Mouse (Mus musculus): ENCODE data around the gene Cgrrf1. TPM values are rescaled to one million over a fixed set of nuclear protein-coding genes. Genes with fewer than 3 reads are reported as not detected.
A peak's percentile ranks its signal among the peaks of the same experiment; 100 is the strongest.

Cgrrf1 gene
- polyA plus RNA-seq (2015; fragmentation: Nextera tagmentation; extraction: Ambion mirVana), result 17.7 and 18.7 TPM in 2 replicates

- peak within 1 kb of the TSS; percentile 90 for H3K4me3 ChIP-seq (replicated peaks)
- H3K27me3 ChIP-seq, result no peaks in the 10 kb centered on the region
- H3K9me3 ChIP-seq (replicated peaks), result no peaks in the 10 kb centered on the region
- H3K27ac ChIP-seq (replicated peaks), result peak within 1 kb of the TSS; percentile 84
- no peaks in the 10 kb centered on the region; the same call in 1 of the 2 replicates for H3K36me3 ChIP-seq (replicated peaks)
- H3K4me2 ChIP-seq, result peak within 1 kb of the TSS; percentile 83
- H3K9ac ChIP-seq, result peak within 1 kb of the TSS; percentile 91
- peak; percentile 99 for ATAC-seq (ENCODE audit: insufficient read depth)
- peaks cover 53% of the 10 kb centered on the region for H3K4me1 ChIP-seq (replicated peaks)
- WGBS (ENCODE audit: insufficient replicate concordance), result 0% methylated on average over 32 of the region's 32 CpGs
Observed at GRCm38 (mm10) chr14:46831837-46832333, at the start of gene Cgrrf1. Gene Cgrrf1 (plus strand): TSS chr14:46832125.

DNA sequence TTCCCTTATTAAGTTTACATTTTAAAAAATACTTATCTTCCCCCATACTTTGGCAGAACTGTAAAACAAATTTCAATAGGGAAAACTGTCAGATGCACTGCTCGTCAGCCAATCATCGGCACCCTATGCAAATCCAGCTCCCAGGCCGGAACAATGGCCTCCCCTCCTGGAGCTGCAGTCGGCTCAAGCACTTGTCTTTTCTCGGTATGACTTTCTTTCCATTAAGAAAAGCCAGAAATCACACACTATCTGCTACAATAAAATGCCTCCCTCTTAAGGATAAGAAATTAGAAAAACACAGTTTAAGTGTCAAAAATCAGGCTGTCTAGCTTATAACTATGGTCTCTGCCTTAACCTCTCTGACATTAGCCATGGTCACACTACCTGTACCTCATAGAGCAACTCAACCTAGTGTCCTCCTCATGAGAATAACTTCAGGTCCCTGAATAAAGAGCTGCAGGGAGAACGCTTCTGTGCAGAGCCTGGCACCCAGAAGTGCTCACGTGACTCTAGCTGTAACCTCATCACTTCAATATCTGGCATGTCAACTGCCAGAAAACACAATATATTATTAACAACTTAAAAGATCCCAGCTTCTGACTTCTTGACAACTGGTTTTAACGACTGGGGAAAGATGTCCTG lies 49.6 kb upstream of the Cgrrf1 start:
- Histone ChIP-seq H3K27ac (replicated peaks) (no peak overlapping the region), H3K4me1 (replicated peaks) (peaks cover 18% of the 10 kb centered on the region), H3K27me3 (no peaks in the 10 kb centered on the region), H3K9ac (no peak overlapping the region), H3K9me3 (replicated peaks) (peaks cover 8% of the 10 kb centered on the region; the same call in 1 of the 2 replicates), H3K36me3 (replicated peaks) (peaks cover 66% of the 10 kb centered on the region), H3K4me2 (no peak overlapping the region), H3K4me3 (replicated peaks) (no peak overlapping the region)
- ATAC-seq (ENCODE audit: insufficient read depth), result no peak
- WGBS (ENCODE audit: insufficient replicate concordance), result 82% methylated on average over 8 of the region's 8 CpGs

DNA sequence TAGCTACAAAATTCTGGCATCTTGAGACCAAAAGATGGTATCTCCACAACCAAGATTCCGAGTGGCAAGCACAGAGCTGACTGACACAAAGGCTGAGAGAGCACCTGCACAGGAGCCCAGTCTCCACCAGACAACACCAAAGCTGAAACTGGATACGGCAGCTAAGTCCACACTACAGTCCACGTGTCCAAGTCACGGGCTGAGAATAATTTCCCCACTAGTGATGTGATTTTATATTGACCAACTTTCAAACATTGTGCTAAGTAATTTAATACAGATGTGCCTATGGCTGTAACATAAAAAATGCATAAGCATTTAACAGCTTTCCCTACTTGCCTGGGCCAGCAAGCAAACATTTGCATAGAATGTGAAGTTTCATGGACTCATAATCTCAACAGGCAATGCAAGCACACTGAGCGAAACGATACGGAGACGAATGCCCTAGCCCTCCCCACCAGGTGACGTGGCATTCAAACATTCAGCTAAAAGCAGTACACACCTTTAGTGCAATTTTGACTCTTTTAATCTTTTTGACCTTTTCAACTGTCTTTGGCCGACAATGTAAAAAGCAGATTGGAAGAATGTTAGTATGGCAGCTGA lies 48.5 kb upstream of the Cgrrf1 start:
- no peaks in the 10 kb centered on the region for H3K27me3 ChIP-seq
- H3K4me3 ChIP-seq (replicated peaks), result no peak overlapping the region
- H3K27ac ChIP-seq (replicated peaks), result no peak overlapping the region
- peaks cover 55% of the 10 kb centered on the region for H3K36me3 ChIP-seq (replicated peaks)
- WGBS (ENCODE audit: insufficient replicate concordance), result 84% methylated on average over 10 of the region's 10 CpGs
- no peak for ATAC-seq (ENCODE audit: insufficient read depth)
- no peak overlapping the region for H3K4me2 ChIP-seq
- no peak overlapping the region for H3K9ac ChIP-seq
- H3K4me1 ChIP-seq (replicated peaks), result peaks cover 22% of the 10 kb centered on the region
- H3K9me3 ChIP-seq (replicated peaks), result peaks cover 8% of the 10 kb centered on the region; the same call in 1 of the 2 replicates

DNA sequence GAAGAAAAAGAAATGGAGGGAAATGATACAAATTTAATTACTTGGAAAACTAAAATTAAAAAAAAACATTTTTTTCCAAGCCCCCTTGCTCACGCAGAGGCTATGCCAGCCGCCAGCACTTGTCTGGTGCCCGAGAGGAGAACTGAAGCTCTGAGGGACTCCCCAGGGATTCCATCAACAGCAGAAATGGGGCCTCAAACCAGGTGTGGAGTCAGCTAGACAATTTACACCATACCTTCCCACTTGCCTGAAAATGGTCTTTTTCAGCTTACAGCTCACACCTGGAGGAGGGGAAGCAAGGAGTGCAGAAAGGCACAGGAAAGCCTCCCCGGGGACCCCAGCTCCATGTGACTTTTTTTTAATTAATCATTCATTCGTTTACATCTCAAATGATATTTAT lies 46.7 kb upstream of the Cgrrf1 start:
- H3K27me3 ChIP-seq, result no peaks in the 10 kb centered on the region
- no peak overlapping the region for H3K9ac ChIP-seq
- WGBS (ENCODE audit: insufficient replicate concordance), result 88% methylated on average over 5 of the region's 5 CpGs
- no peaks in the 10 kb centered on the region for H3K9me3 ChIP-seq (replicated peaks)
- no peak overlapping the region for H3K4me3 ChIP-seq (replicated peaks)
- H3K4me2 ChIP-seq, result no peak overlapping the region
- ATAC-seq (ENCODE audit: insufficient read depth), result no peak
- peaks cover 41% of the 10 kb centered on the region for H3K4me1 ChIP-seq (replicated peaks)
- no peak overlapping the region for H3K27ac ChIP-seq (replicated peaks)
- H3K36me3 ChIP-seq (replicated peaks), result peaks cover 37% of the 10 kb centered on the region

DNA sequence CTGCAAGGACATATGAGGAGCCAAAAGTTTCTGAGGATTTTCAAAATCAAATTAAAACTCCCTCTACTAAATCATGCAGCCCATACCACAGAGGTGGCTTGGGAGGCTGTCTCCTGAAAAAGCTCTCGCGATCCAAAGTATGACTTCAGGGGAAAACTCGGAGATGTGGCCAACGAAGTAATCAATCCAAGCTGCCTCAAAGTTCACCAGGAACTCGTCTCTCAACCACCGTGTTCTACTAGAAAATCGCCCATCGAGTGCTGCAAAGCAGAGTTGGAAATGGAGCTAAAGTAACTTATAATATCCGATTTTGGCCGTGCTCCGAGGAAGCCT lies 44.5 kb upstream of the Cgrrf1 start:
- Histone ChIP-seq H3K36me3 (replicated peaks) (peaks cover 20% of the 10 kb centered on the region), H3K9ac (peak overlapping the region; percentile 99), H3K4me1 (replicated peaks) (peaks cover 40% of the 10 kb centered on the region), H3K27ac (replicated peaks) (peak overlapping the region; percentile 96), H3K4me3 (replicated peaks) (peak overlapping the region; percentile 98), H3K27me3 (no peaks in the 10 kb centered on the region), H3K4me2 (peak overlapping the region; percentile 82), H3K9me3 (replicated peaks) (no peaks in the 10 kb centered on the region)
- under 1% methylated on average over 11 of the region's 11 CpGs for WGBS (ENCODE audit: insufficient replicate concordance)
- no peak for ATAC-seq (ENCODE audit: insufficient read depth)

- peaks cover 40% of the 10 kb centered on the region for H3K4me1 ChIP-seq (replicated peaks)
- H3K4me2 ChIP-seq, result peak within 1 kb of the TSS; percentile 82
- H3K9ac ChIP-seq, result peak within 1 kb of the TSS; percentile 99
- H3K9me3 ChIP-seq (replicated peaks), result no peaks in the 10 kb centered on the region
- peak within 1 kb of the TSS; percentile 96 for H3K27ac ChIP-seq (replicated peaks)
- peak; percentile 98 for ATAC-seq (ENCODE audit: insufficient read depth)
- H3K4me3 ChIP-seq (replicated peaks), result peak within 1 kb of the TSS; percentile 98
- H3K36me3 ChIP-seq (replicated peaks), result peaks cover 15% of the 10 kb centered on the region
- WGBS (ENCODE audit: insufficient replicate concordance), result under 1% methylated on average over 86 of the region's 86 CpGs
- H3K27me3 ChIP-seq, result no peaks in the 10 kb centered on the region
Observed at GRCm38 (mm10) chr14:46787787-46788504, 44.0 kb upstream of the Cgrrf1 start, which contains the start of gene Cnih1. Gene Cnih1 (minus strand): TSS chr14:46788411.

- Histone ChIP-seq H3K9me3 (replicated peaks) (no peaks in the 10 kb centered on the region), H3K4me2 (peak overlapping the region; percentile 82), H3K4me1 (replicated peaks) (peaks cover 40% of the 10 kb centered on the region), H3K27me3 (no peaks in the 10 kb centered on the region), H3K4me3 (replicated peaks) (peak overlapping the region; percentile 98), H3K36me3 (replicated peaks) (peaks cover 10% of the 10 kb centered on the region), H3K9ac (no peak overlapping the region), H3K27ac (replicated peaks) (peak overlapping the region; percentile 29; the same call in 1 of the 2 replicates)
- WGBS (ENCODE audit: insufficient replicate concordance), result 7% methylated on average over 8 of the region's 8 CpGs
- no peak for ATAC-seq (ENCODE audit: insufficient read depth)
Observed at GRCm38 (mm10) chr14:46788505-46788901, 43.4 kb upstream of the Cgrrf1 start.

GRCm38 (mm10) chr14:46790303-46790702 lies 41.6 kb upstream of the Cgrrf1 start:
- Histone ChIP-seq H3K9me3 (replicated peaks) (no peaks in the 10 kb centered on the region), H3K4me2 (no peak overlapping the region), H3K4me3 (replicated peaks) (no peak overlapping the region), H3K27me3 (no peaks in the 10 kb centered on the region), H3K36me3 (replicated peaks) (0 out of 2 replicates have a peak, but pooled peaks cover under 1% of the 10 kb centered on the region), H3K27ac (replicated peaks) (no peak overlapping the region), H3K9ac (no peak overlapping the region), H3K4me1 (replicated peaks) (peaks cover 37% of the 10 kb centered on the region)
- 59% methylated on average over 4 of the region's 4 CpGs for WGBS (ENCODE audit: insufficient replicate concordance)
- ATAC-seq (ENCODE audit: insufficient read depth), result no peak

- peaks cover 36% of the 10 kb centered on the region for H3K4me1 ChIP-seq (replicated peaks)
- no peaks in the 10 kb centered on the region for H3K9me3 ChIP-seq (replicated peaks)
- H3K36me3 ChIP-seq (replicated peaks), result no peaks in the 10 kb centered on the region
- H3K9ac ChIP-seq, result no peak overlapping the region
- H3K4me2 ChIP-seq, result no peak overlapping the region
- H3K27me3 ChIP-seq, result no peaks in the 10 kb centered on the region
- ATAC-seq (ENCODE audit: insufficient read depth), result no peak
- H3K27ac ChIP-seq (replicated peaks), result no peak overlapping the region
- no peak overlapping the region for H3K4me3 ChIP-seq (replicated peaks)
- 82% methylated on average over 6 of the region's 6 CpGs for WGBS (ENCODE audit: insufficient replicate concordance)
Observed at GRCm38 (mm10) chr14:46790723-46791122, 41.2 kb upstream of the Cgrrf1 start.

DNA sequence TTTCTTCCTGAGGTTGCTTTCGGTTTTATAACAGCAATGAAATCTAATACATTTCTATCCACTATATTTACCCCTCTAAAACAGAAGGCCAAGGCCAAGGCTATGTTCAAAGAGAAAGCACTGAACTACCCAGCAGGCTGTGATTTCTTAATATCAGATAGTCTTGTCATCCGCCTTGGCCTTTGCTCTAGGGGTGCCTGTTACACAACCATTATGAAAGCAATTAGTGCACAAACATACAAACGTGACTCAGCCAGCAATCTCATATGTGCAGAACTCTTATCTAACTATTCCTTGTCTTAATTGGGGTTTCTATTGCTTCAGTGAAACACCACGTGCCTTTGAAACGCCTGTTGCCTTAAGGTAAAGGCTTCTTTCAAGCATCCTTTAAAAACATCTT lies 37.8 kb upstream of the Cgrrf1 start:
- H3K9me3 ChIP-seq (replicated peaks), result no peaks in the 10 kb centered on the region
- no peak for ATAC-seq (ENCODE audit: insufficient read depth)
- WGBS (ENCODE audit: insufficient replicate concordance), result 55% methylated on average over 5 of the region's 5 CpGs
- no peak overlapping the region for H3K9ac ChIP-seq
- no peaks in the 10 kb centered on the region for H3K36me3 ChIP-seq (replicated peaks)
- no peak overlapping the region for H3K27ac ChIP-seq (replicated peaks)
- H3K4me3 ChIP-seq (replicated peaks), result no peak overlapping the region
- peaks cover 13% of the 10 kb centered on the region for H3K4me1 ChIP-seq (replicated peaks)
- H3K27me3 ChIP-seq, result no peaks in the 10 kb centered on the region
- H3K4me2 ChIP-seq, result no peak overlapping the region
